Mouse (Mus musculus): ENCODE measurements around the gene Dusp23.

Gene Dusp23

DNA sequence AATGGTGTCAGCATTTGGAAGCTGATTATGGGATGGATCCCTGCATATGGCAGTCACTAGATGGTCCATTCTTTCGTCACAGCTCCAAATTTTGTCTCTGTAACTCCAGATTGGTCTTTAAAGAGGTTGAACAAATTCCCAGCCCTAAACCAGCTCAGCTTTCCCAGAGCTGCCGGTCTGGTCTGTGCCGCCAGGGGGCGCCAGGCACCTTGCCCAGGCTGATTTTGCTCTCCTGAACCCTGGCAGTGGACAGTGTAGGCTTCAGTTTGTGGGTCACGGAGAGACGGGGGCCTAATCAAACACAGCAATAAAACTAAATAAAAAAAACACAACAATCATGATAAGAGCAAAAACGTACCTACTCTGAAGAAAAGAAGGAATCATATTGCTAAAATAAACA lies 13.5 kb downstream of the Dusp23 start:
- peak; percentile 72 to 82 for DNase-seq

DNA sequence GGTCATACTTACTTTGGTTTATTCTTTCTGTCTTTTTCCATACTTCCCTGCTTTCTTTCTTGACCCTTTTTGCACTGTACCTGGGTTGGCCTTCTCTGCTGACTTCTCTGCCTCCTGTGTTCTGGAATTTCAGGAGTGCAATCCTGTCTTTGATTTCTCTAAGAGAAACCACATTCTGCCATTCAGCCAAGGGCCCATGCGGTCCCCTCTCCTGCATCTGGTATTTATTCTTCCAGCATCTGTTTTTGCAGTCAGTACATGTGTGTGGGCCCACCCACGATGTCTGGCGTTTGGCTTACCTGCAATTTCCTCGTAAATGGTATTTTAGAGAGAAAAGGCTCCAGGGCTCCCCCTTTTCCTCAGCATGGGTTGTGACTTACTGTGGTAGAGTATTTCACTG lies 14.6 kb downstream of the Dusp23 start:
- no peak for DNase-seq

DNA sequence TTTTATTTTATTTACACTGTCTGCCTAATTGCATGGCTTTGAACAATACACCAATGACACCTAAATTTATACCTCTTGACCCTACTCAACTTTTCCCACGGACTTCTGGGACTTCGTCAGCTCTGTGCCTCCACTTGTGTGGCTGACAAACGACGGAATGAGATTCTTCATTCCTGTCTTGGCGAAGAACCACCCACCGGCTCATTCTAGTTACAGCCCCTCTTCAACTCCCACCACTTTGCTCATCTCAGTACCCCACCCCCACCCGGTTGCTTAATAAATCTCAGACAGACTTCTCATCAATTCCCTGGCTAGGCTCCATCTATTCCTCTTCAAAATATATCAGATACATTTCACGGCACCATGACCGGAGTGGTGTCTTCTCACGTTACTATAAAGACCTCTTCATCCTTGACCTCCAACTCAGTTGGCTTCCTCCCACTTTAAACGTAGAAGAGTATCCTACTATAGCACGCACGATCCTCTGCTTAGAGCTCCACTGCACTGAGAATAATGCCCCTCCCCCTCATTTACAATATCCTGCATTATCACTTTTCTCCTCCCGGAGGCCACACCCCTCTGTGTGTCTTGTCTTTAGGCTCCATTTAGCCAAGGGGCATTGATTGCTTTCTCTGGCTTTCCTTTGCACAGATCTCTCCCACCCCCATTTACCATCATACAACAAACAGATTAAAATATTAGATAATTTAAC lies 15.2 kb downstream of the Dusp23 start:
- no peak for DNase-seq

DNA sequence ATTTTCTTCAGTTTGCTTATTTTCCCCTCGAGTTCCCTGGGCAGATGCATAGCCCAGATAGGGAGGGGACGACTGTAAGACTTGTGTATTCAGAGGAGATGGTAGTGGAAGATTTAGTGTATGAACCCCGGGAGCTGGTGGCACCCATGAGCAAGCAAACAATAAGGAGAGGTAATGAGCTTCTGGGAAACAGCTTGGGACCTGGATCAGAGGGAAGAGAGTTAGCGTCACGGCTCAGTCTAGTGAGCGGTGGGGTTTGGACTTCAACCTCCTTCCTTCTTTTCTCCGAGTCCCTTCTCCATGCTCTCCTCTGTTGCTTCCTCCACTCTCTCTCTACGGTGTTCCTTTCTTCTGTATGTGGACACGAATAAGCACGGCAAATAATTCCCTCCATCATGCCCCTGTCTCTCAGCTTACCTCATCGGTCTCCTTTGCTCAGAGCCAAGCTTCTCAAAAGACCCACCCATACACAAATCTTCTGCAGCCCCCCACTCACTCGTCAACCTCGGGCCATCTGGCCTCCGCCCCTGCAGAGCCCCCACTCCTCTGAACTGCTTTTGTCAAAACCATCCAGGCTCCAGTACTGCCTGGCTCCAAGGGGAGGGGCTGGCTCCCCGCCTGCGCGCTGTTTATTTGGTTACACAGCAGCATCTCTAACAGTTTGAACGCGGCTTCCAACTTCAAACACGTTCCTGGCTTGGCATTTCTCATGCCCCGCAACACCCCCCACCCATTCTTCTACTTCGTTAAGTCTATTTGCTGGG lies 16.0 kb downstream of the Dusp23 start:
- DNase-seq, result peak in 1 of 2 experiments; percentile 15

DNA sequence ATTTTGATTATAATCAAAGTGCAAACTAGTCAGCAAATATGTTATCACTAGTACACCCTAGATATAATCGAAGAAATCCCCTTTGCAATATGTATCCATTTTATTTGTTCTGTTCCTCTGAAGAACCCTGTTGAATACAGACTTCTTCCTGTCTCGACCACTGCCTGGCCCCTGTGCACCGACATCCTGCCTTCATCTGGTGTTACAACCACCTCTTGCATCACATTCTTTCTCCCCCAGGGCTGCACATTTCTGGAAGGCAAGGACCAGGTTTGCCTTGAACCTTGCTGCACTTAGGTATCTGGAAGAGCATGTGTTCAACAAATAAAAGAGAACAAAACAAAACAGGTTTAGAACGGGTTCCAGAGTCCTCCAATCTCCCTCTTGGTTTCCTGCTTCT lies 17.4 kb downstream of the Dusp23 start:
- DNase-seq, result no peak

DNA sequence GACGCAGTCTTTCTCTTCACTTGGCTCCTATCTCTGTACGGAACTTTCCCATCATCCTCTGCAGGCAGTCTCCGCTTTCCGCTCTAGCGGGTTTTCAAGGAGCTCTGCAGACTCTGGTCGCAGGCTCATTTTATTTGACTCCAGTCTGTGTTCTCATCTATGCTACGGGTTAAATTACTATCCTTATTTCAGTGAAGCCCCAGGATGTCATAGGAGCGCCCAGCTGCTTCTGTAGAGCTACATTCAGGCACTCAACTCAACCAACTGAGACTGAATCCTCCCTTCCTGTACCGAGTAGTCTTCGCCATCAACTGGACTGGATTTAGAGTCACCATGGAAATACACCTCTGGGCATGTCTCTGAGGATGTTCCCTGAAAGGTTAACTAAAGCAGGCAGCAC lies 18.1 kb downstream of the Dusp23 start:
- no peak for DNase-seq

DNA sequence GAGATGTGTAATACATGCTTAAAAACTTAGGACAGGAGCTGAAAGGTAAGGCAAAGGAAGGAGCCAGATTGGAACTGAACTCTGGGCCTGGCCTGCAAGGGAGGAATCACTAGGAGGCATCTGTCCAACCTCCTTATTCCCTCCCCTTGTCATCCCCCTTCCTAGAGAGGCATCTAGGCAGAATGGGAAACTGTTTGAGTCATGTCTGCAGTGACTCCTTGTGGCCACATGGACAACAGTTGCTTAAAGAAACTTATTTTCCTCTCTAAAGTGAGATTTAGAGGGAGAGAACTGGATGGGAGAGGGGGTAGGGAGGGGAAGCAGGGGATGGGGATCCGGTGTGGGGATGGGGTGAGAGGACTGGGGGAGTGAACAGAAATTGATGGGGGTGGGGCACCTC lies 20.0 kb downstream of the Dusp23 start:
- no peak for DNase-seq

DNA sequence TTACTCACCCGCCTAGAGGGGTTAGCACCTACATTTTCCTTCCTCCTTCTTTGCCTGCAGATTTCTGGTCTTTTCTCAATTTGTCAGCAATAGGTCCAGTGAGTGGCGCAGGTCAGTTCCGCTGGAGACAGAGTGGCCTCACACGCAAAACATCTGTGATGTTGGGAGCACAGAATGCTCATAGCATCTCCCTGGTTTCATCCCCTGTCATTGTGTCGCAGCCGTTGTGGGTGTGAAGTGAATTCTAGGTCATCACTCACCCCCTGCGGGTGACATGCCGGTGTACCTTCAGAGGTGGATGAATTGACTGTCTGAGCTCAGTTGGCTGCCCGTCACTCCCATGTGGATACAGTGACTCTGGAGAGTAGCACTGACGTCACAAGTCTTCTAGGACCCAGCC lies 21.5 kb downstream of the Dusp23 start:
- DNase-seq, result no peak

DNA sequence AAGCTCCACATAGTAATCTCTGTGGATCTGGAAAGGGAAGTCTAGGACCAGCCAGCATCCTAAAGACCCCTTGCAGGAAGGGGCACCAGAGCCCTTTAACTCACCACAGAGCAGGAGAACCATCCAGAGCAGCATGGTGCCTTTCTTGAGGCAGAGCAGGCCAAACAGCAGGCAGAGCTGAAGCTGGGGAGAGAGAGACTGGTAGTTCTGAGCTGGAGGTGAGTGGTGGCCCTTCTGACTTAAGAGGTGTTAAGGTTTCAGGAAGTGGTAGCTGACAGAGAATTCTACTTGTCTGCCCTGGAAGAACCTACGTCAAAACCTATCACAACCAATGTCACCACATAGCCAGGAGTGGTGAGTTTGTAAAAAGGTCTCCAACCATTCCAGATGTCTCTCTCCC lies 30.4 kb downstream of the Dusp23 start, which contains the start of gene Fcrl6:
Gene Fcrl6 (minus strand): TSS at position 226 of the 400 bp plus-strand sequence.
- DNase-seq, result no peak

DNA sequence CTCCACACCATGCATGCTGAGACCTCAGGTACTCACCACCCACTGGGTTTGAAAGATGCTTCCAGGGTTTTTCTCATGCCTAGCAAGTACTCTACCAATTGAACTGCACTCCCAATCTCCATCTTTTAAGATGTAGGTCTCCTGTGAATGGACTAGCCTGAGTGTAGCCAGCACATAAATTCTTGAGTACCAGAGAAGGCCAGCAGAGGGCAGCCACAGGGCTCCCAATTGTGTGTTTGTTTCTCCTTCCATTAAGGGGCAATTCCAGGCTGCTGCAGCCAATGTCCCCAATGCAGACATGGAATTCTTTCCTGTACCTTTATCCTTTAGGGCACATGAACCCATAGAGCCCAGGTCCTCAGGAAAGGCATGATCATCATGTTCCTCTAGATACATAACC lies 38.3 kb downstream of the Dusp23 start:
- DNase-seq, result peak in 1 of 2 experiments; percentile 24

DNA sequence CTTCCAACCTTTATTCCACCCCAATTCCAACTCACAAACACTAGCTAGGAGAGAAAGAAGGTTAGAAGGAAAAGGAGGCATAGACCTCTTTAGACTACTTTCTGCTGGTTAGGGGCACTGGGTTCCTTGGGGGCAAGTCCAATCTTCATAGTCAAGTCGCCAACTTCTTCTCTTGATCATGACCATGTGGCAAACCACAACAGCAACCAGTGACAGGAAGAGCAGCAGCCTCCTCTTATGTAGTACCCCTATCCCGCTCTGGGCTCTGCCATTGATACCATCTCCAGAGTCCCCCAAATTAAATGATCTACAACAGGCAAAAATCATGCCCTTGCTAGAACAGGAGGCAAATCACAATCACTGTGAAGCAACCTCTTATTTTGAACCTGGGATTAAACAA lies 38.8 kb downstream of the Dusp23 start:
- no peak for DNase-seq

DNA sequence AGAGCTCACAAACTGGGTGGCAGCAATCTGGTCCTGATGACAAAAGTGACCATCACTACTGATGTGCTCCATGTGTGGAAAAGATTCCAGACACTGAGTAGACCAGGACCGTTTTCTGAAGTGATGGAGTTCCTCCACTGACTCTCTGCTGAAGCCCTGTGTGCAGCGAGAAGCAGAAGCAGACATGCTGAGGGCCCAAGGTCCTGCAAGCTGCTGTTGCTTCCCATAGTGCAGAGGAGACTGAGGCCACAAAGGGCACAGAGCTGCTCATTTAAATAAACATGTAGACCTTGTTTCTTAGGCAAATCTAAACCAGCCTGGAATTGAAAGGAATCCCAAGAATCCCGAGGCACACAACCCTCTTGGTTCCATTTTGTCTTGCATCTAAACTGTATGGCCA lies 39.4 kb downstream of the Dusp23 start:
- DNase-seq, result no peak

DNA sequence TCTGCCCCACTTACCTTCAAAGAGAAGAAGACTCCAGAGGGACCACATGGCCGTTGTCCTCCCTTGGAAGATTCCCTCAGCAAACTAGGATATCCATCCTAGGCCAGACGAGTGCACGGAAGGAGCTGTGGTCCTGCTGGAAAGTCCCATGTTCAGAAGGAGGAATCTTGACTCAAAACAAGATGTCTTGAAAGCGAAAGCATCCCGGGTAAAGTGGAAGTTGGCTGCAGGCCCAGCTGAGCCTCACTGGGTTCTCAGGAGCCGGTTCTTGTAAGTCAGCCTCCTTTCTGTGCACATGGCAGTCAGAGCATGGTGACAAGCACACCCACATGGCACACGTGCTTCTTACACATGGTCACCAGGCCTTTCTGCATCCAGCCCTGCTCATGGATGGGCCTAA lies 42.4 kb downstream of the Dusp23 start, which contains the start of gene Slamf8:
Gene Slamf8 (minus strand): TSS at position 184 of the 400 bp plus-strand sequence.
- no peak for DNase-seq

DNA sequence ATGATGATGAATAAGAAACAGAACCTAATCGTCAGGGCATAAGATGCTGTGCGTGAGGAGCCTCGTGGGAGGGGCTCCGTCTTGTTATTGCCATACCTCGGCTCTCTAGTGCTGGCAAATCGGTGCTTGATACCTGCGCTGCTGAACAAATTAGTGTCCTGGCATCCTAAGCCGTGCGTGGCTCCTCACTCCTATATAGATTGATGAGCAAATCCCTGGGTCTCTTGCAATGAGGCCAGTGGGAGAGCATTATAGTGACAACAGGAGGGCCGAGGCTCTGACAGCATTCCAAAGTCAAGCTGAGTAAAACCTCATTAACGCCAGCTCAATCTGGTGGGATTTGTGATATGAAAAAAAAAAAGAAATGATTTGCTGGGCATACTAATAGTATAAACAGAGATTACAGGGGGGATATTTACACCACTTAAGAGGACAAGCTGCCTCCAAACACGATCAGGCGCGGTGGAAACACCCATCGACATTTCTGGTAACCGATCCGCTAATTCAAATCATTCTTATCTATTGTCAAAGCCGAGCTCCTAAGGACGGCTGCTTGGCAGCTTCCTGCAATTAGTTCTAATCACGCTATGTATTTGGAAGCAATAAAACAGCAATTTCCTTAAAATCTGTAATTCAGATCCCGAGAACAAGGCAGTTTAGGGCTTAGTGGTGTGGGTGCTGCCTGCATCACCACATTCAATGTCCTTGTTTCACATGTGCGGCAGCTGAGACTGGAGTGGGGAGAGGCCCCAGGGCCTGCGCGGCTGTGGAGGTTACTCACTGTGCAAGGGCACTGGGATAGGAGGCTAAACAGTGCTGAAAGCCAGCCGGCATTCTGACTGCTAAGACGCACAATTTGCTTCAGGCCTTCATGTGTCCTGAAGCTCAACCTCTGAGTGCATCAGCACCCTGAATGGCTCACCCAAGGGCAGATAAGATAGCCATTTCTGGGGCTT lies 46.9 kb downstream of the Dusp23 start:
- DNase-seq, result no peak

DNA sequence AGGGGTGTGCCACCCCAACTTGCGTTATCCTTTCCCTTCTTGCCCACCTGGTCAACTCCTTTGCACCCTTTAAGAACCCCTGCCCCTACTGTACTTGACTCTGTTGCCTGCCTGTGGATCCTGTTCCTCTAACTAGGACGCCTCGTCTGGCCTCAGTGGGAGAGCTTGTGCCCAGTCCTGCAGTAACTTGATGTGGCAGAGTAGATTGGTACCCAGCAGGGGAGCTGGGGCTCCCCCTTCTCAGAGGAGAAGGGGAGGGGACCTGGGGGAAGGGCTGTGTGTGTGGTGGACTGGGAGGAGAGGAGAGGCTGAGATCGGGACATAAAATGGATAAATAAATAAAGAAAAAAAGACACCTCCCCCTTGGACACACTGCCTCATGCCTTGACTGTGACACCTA lies 47.7 kb downstream of the Dusp23 start:
- DNase-seq, result no peak

DNA sequence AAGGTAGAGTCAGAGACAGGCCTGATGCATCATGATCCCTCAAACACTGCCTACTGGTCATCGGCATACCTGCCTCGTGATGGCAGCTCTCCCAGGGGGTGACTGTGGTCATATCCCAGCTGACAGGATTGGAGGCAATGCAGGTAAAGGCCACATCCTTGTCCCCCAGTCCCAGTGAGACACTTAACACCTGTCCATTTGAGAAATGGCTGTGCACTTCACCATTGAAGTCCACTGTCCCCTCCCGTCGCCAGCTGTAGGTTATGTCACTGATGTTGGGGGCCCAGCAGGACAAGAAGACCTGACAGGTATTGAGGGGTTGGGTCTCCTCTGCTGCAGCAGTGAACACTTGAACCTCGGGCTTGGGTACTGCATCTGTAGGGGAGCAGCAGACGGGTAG lies 48.5 kb downstream of the Dusp23 start:
- DNase-seq, result no peak

DNA sequence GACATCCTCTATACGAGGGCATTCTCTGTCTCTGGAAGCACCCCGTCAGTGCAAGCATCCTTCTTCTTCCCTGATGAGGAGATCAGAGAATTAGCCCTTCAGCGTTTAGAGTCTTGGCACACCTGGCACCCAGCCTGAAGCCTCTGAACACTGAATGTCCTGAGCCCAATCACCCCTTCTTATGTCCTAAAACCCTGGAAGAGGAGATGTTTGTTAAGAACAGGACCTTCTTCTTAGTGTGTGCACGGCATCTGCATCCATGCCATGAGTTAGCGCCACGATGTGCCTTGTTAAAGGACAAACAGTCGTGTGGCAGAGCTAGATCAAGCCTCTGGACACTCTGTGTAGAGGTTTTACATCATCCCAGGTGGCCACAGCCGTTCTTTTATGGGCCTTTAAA lies 50.3 kb downstream of the Dusp23 start:
- DNase-seq, result no peak
